Mouse (Mus musculus) liver, embryonic 14.5 days (tissue): ENCODE data around the gene Cym. TPM values are rescaled to one million over a fixed set of nuclear protein-coding genes. Genes with fewer than 3 reads are reported as not detected.

Experiments used
- ATAC-seq: fragments of 200-750 bp; cut with Nextera tagmentation; 2 replicates; pipeline ENCODE4 v1.8.0; 2017; ENCODE audit warnings: moderate number of reproducible peaks, mild to moderate bottlenecking, moderate library complexity; ENCODE audit not compliant: insufficient read depth
- DNase-seq, 3 experiments: peaks; one replicate each; pipeline ENCODE4 v3.0.0-alpha.2; 2012 to 2013; ENCODE audit warnings: low read depth in 3 of 3, low spot score in 3 of 3
- H3K27ac ChIP-seq: fragments of 300-500 bp; sonication (generic); 2 replicates; pipeline ENCODE4 v1.5.1; 2014; ENCODE audit warnings: moderate library complexity, mild to moderate bottlenecking, control low read depth, inconsistent platforms
- H3K27me3 ChIP-seq: fragments of 300-500 bp; sonication (generic); 2 replicates; pipeline ENCODE4 v1.6.1; 2014; ENCODE audit warnings: mild to moderate bottlenecking, low read length, moderate library complexity; ENCODE audit not compliant: control insufficient read depth, insufficient read depth
- H3K36me3 ChIP-seq: fragments of 300-500 bp; sonication (generic); replicated peaks from 2 replicates; pipeline ENCODE4 v1.6.1; 2014; ENCODE audit warnings: low read depth; ENCODE audit not compliant: control insufficient read depth, insufficient read depth
- H3K4me1 ChIP-seq, 2 experiments: fragments of 200-500 bp in 1 of 2; fragments of 300-500 bp in 1 of 2; sonication (generic) in 1 of 2; replicated peaks; 2 replicates each; pipeline ENCODE4 v1.6.1; 2012 to 2014; ENCODE audit warnings: antibody characterized with exemption in 1 of 2, inconsistent platforms in 1 of 2, low read length in 1 of 2; ENCODE audit not compliant: control insufficient read depth in 2 of 2, insufficient read depth in 2 of 2
- H3K4me2 ChIP-seq: fragments of 300-500 bp; sonication (generic); 2 replicates; pipeline ENCODE4 v1.6.1; 2014; ENCODE audit warnings: low read depth, mild to moderate bottlenecking, control low read depth, moderate library complexity
- H3K4me3 ChIP-seq, 2 experiments: fragments of 200-500 bp in 1 of 2; fragments of 300-500 bp in 1 of 2; sonication (generic) in 1 of 2; 2 replicates each; pipeline ENCODE4 v1.5.1; 2012 to 2014; ENCODE audit warnings: low read depth in 2 of 2, low read length in 2 of 2, mild to moderate bottlenecking in 2 of 2, control low read depth in 1 of 2, inconsistent platforms in 1 of 2, moderate library complexity in 1 of 2; ENCODE audit not compliant: insufficient read depth in 1 of 2
- H3K9ac ChIP-seq: fragments of 300-500 bp; sonication (generic); replicated peaks from 2 replicates; pipeline ENCODE4 v1.6.1; 2014; ENCODE audit warnings: mild to moderate bottlenecking, control low read depth, moderate library complexity
- H3K9me3 ChIP-seq: fragments of 300-500 bp; sonication (generic); 2 replicates; pipeline ENCODE4 v1.6.1; 2016; ENCODE audit warnings: low read length, mixed read lengths; ENCODE audit not compliant: control insufficient read depth
- CTCF ChIP-seq: IDR thresholded peaks from 2 replicates; pipeline ENCODE4 v1.5.1; 2016; ENCODE audit warnings: antibody characterized with exemption, low read depth, control low read depth
- EP300 ChIP-seq: IDR thresholded peaks from 2 replicates; pipeline ENCODE4 v1.6.1; 2016; ENCODE audit warnings: antibody characterized with exemption, low read depth
- WGBS: fragments of 180-500 bp; shearing (Covaris S2); extraction: QIAGEN DNeasy Blood & Tissue Kit; methylation state at CpG from one replicate; pipeline ENCODE4 v1.1.7; 2014; ENCODE audit not compliant: insufficient replicate concordance; 5-methylcytosine and 5-hydroxymethylcytosine counted together
- polyA plus RNA-seq, 2 experiments: library from polyadenylated mRNA; depleted of rRNA in 1 of 2; stranded (reverse) in 1 of 2; unstranded in 1 of 2; fragments of >200 nt; fragmentation: Nextera tagmentation in 1 of 2; extraction: Ambion mirVana in 1 of 2; gene quantifications; 2 replicates each; pipeline versions ENCODE4 v1.2.1 to v1.2.3; 2012 to 2014

Cym gene
- polyA plus RNA-seq, 2 experiments: 0.08 to 0.20 TPM

DNA sequence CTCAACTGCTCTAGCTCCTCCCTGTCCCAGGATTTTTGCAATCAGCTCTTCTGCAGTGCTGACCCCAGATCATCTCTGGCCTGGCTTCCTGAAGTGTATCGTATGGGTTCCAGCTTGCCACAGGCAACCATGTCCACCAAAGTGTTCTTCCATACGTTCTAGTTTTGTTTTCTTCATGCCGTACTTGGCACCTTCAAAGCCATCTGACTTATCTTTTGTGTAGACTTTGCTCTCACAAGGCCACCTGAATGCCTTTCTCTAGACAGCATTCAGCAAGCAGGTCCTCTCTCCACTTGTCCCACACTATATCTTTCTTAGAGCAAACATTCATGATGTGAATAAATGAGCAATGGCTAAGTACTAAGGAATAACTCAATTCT lies 4.4 kb downstream of the Cym start:
- H3K27me3 ChIP-seq: no peaks in the 10 kb centered on the region
- no peaks in the 10 kb centered on the region for H3K9me3 ChIP-seq
- H3K9ac ChIP-seq: no peak overlapping the region
- DNase-seq (no peak), ATAC-seq (no peak)
- no peaks in the 10 kb centered on the region for H3K4me1 ChIP-seq
- TF ChIP-seq CTCF: no peak
- TF ChIP-seq EP300: no peak
- WGBS: 51% methylated on average over 3 of the region's 3 CpGs
- no peak overlapping the region for H3K27ac ChIP-seq
- H3K4me3 ChIP-seq: no peak overlapping the region
- no peaks in the 10 kb centered on the region for H3K36me3 ChIP-seq
- no peak overlapping the region for H3K4me2 ChIP-seq

GRCm38 (mm10) chr3:107216400-107217100 lies 5.0 kb downstream of the Cym start:
- 52% methylated on average over 8 of the region's 8 CpGs for WGBS

GRCm38 (mm10) chr3:107214606-107215005 lies 6.9 kb downstream of the Cym start:
- WGBS: 56% methylated on average over 5 of the region's 5 CpGs
- Histone ChIP-seq H3K4me2 (no peak overlapping the region), H3K36me3 (no peaks in the 10 kb centered on the region), H3K9ac (no peak overlapping the region), H3K9me3 (no peaks in the 10 kb centered on the region), H3K4me3 (no peak overlapping the region), H3K4me1 (no peaks in the 10 kb centered on the region), H3K27me3 (no peaks in the 10 kb centered on the region), H3K27ac (no peak overlapping the region)
- ATAC-seq (no peak), DNase-seq (no peak)
- TF ChIP-seq EP300: no peak
- no peak for TF ChIP-seq CTCF

More at GRCm38 (mm10) chr3:107216400-107217100, 5.0 kb downstream of the Cym start:
- no peak overlapping the region for H3K27ac ChIP-seq
- no peak overlapping the region for H3K4me3 ChIP-seq
- no peaks in the 10 kb centered on the region for H3K27me3 ChIP-seq
- no peaks in the 10 kb centered on the region for H3K4me1 ChIP-seq
- no peak overlapping the region for H3K9ac ChIP-seq
- H3K4me2 ChIP-seq: no peak overlapping the region
- H3K36me3 ChIP-seq: no peaks in the 10 kb centered on the region
- ATAC-seq (no peak), DNase-seq (no peak)
- TF ChIP-seq EP300 (no peak), CTCF (no peak)
- H3K9me3 ChIP-seq: no peaks in the 10 kb centered on the region

DNA sequence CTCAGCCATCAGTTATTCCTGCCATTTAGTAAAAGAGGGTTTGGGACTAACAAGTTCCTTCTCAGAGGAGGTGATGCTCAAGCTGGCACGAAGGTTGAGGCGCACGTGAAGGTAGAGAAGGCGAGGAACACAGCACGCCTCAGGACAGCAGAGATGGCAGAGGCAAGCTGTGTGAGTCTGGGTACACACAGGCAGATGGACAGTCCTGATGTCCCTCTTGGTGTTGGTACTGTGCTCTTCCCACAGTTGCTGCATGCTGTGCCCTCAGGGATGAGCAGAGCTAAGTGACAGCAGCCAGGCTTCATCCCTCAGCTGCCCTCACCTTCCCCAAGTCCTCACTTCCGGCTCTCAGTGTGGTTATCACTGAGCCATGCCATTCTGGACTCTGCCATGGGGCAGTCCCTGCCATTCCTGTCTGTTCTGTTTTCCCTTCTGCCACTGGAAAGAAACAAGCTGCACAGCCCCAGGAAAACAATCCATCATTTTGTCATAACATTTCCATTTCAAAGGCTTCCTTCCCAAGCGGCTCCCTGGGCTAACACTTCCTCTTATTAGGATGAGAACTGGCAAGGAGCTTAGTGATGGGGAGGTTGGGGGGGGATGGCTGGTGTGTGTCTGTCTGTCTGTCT lies 13.8 kb downstream of the Cym start:
- H3K4me3 ChIP-seq: no peak overlapping the region
- DNase-seq (no peak), ATAC-seq (no peak)
- H3K9me3 ChIP-seq: no peaks in the 10 kb centered on the region
- H3K36me3 ChIP-seq: no peaks in the 10 kb centered on the region
- no peaks in the 10 kb centered on the region for H3K27me3 ChIP-seq
- TF ChIP-seq CTCF (no peak), EP300 (no peak)
- H3K9ac ChIP-seq: no peak overlapping the region
- no peak overlapping the region for H3K4me2 ChIP-seq
- no peaks in the 10 kb centered on the region for H3K4me1 ChIP-seq
- H3K27ac ChIP-seq: no peak overlapping the region
- 43% methylated on average over 7 of the region's 7 CpGs for WGBS

DNA sequence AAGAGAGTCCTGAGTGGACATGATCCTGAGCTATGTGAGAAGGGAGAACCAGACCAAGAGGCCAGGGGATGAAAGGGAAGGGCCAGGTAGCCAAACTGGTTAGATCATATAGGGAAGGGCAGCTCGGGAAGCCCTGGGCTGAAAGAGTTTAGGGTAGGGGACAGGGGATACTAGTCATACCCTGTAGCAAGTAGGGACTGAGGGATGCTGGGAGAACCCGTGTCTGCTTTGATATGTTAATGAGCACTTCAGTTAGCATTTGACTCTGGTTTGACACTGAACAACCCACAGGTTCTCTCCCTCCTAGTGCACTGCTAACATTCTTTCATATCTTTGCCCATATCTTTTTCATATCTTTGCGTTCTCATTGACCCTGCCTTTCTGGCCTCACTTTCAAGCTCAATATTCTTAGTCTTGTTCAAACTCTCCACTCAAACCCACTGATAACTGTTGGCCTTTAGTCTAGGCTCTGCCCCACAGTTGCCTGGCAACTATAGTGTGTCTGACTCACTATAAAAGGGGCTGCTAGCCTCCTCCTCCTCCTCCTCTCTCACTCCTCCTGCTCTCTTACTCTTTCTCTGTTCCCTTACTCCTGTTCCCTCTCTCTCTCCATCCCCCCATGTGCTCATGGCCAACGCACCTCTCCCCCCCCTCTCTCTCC lies 14.9 kb downstream of the Cym start:
- Histone ChIP-seq H3K36me3 (no peaks in the 10 kb centered on the region), H3K27me3 (no peaks in the 10 kb centered on the region), H3K27ac (no peak overlapping the region), H3K4me3 (no peak overlapping the region), H3K4me2 (no peak overlapping the region), H3K4me1 (no peaks in the 10 kb centered on the region), H3K9ac (no peak overlapping the region), H3K9me3 (no peaks in the 10 kb centered on the region)
- ATAC-seq (no peak), DNase-seq (no peak)
- no peak for TF ChIP-seq EP300
- TF ChIP-seq CTCF: no peak
- 42% methylated on average over 4 of the region's 4 CpGs for WGBS
